Mouse (Mus musculus): ENCODE measurements at regions not wholly inside any gene's neighbourhood (a gene's known extent, or its start where the extent isn't known, plus 50 kb on each side); places are given as distances from the start of the nearest gene placed in this dataset.

- DNase-seq (ENCODE audit: low read depth, low spot score), result no peak
These were observed 58.6 kb upstream of the Vgll2 start for GRCm38 (mm10) chr10:51963671-51964070.

- DNase-seq (ENCODE audit: low read depth, low spot score), result no peak
These were observed 52.2 kb upstream of the Vgll2 start for GRCm38 (mm10) chr10:51970113-51970512.

Data from ES-CJ7 (cell line).